Mouse (Mus musculus) heart, postnatal 0 days (tissue): ENCODE measurements around the gene Tulp2.

ENCODE experiments used
- CTCF ChIP-seq: IDR thresholded peaks from 2 replicates; pipeline ENCODE4 v1.5.1; 2016; ENCODE audit warnings: antibody characterized with exemption, control low read depth, low read depth
- EP300 ChIP-seq: IDR thresholded peaks from 2 replicates; pipeline ENCODE4 v1.6.1; 2016; ENCODE audit warnings: antibody characterized with exemption, low read depth

DNA sequence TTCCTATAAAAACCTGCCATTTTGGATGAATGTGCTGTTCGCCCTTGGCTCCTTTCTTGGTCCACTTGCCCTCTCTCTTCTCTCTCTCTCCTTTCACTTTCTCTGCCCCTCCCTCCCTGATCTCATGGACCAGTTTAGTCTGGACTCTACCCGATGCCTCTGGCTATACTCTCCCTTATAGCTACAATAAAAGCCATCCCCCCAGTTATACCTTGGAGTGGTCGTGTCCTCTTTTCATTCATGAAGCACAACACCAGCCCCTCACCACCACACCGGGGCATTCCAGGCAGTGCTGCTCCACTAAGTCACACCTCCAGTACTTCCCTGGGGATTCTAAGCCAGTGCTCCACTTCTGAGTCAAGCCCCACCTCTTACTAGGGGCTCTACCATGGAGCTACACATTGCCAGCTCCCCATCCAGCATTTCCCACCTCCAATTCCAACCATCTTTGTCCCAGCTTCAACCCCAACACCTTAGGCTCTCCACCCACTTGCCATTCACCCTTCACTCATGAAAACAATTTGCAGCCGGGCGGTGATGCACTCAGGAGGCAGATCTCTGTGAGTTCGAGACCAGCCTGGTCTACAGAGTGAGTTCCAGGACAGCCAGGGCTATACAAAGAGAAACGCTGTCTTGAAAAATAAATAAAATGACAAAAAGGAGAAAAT is 85.6 kb downstream of the Tulp2 start:
- TF ChIP-seq CTCF (no peak), EP300 (no peak)
